Mouse (Mus musculus): ENCODE results near the gene Rora.

The Rora gene

GRCm38 (mm10) chr9:68653211-68654038 lies at the start of gene Rora:
Gene Rora, plus strand, starts transcription at chr9:68653786.
- no peak for DNase-seq (ENCODE audit: low read depth in 2 of 2, low spot score in 2 of 2)

GRCm38 (mm10) chr9:68614006-68614405 lies 39.6 kb upstream of the Rora start:
- DNase-seq (ENCODE audit: low read depth in 2 of 2, low spot score in 2 of 2), result no peak

GRCm38 (mm10) chr9:68617116-68617515 lies 36.5 kb upstream of the Rora start:
- DNase-seq (ENCODE audit: low read depth in 2 of 2, low spot score in 2 of 2), result no peak

- DNase-seq (ENCODE audit: low read depth in 2 of 2, low spot score in 2 of 2), result no peak
Measured at GRCm38 (mm10) chr9:68620036-68620435, 33.5 kb upstream of the Rora start.

- DNase-seq (ENCODE audit: low read depth in 2 of 2, low spot score in 2 of 2), result no peak
Measured at GRCm38 (mm10) chr9:68620441-68620840, 33.1 kb upstream of the Rora start.

- no peak for DNase-seq (ENCODE audit: low read depth in 2 of 2, low spot score in 2 of 2)
Measured at GRCm38 (mm10) chr9:68624981-68625380, 28.6 kb upstream of the Rora start.

- DNase-seq (ENCODE audit: low read depth in 2 of 2, low spot score in 2 of 2), result no peak
Measured at GRCm38 (mm10) chr9:68637301-68637700, 16.3 kb upstream of the Rora start.

- no peak for DNase-seq (ENCODE audit: low read depth in 2 of 2, low spot score in 2 of 2)
Measured at GRCm38 (mm10) chr9:68641123-68641522, 12.5 kb upstream of the Rora start.

- DNase-seq (ENCODE audit: low read depth in 2 of 2, low spot score in 2 of 2), result no peak
Measured at GRCm38 (mm10) chr9:68648061-68648460, 5.5 kb upstream of the Rora start.

GRCm38 (mm10) chr9:68654039-68654332 lies 400 bp downstream of the Rora start:
- no peak for DNase-seq (ENCODE audit: low read depth in 2 of 2, low spot score in 2 of 2)

GRCm38 (mm10) chr9:68654333-68655017 lies 889 bp downstream of the Rora start:
- no peak for DNase-seq (ENCODE audit: low read depth in 2 of 2, low spot score in 2 of 2)

- no peak for DNase-seq (ENCODE audit: low read depth in 2 of 2, low spot score in 2 of 2)
Measured at GRCm38 (mm10) chr9:68655018-68656005, 1.7 kb downstream of the Rora start.

- DNase-seq (ENCODE audit: low read depth in 2 of 2, low spot score in 2 of 2), result no peak
Measured at GRCm38 (mm10) chr9:68656076-68656795, 2.6 kb downstream of the Rora start.

GRCm38 (mm10) chr9:68656796-68657130 lies 3.2 kb downstream of the Rora start:
- no peak for DNase-seq (ENCODE audit: low read depth in 2 of 2, low spot score in 2 of 2)

- DNase-seq (ENCODE audit: low read depth in 2 of 2, low spot score in 2 of 2), result no peak
Measured at GRCm38 (mm10) chr9:68670731-68671130, 17.1 kb downstream of the Rora start.

GRCm38 (mm10) chr9:68672459-68672858 lies 18.9 kb downstream of the Rora start:
- no peak for DNase-seq (ENCODE audit: low read depth in 2 of 2, low spot score in 2 of 2)

- no peak for DNase-seq (ENCODE audit: low read depth in 2 of 2, low spot score in 2 of 2)
Measured at GRCm38 (mm10) chr9:68673221-68673620, 19.6 kb downstream of the Rora start.

GRCm38 (mm10) chr9:68679871-68680374 lies 26.3 kb downstream of the Rora start:
- DNase-seq (ENCODE audit: low read depth in 2 of 2, low spot score in 2 of 2), result no peak

- DNase-seq (ENCODE audit: low read depth in 2 of 2, low spot score in 2 of 2), result no peak
Measured at GRCm38 (mm10) chr9:68683938-68684337, 30.4 kb downstream of the Rora start.

GRCm38 (mm10) chr9:68685562-68685961 lies 32.0 kb downstream of the Rora start:
- no peak for DNase-seq (ENCODE audit: low read depth in 2 of 2, low spot score in 2 of 2)
